Mouse (Mus musculus) lung, embryonic 14.5 days (tissue): Measurements from ENCODE around the gene Vars. TPM values are rescaled to one million over a fixed set of nuclear protein-coding genes. Genes with fewer than 3 reads are reported as not detected.
A peak's percentile ranks its signal among the peaks of the same experiment; 100 is the strongest.

Experiments used
- ATAC-seq: fragments of 200-750 bp; cut with Nextera tagmentation; 2 replicates; pipeline ENCODE4 v1.8.0; 2017; ENCODE audit warnings: mild to moderate bottlenecking, moderate TSS enrichment, moderate library complexity; ENCODE audit not compliant: insufficient read depth
- DNase-seq: peaks from one replicate; pipeline ENCODE4 v3.0.0-alpha.2; 2015
- H3K27ac ChIP-seq: fragments of 300-500 bp; sonication (generic); 2 replicates; pipeline ENCODE4 v1.5.1; 2014; ENCODE audit warnings: low read depth, mild to moderate bottlenecking, moderate library complexity
- H3K27me3 ChIP-seq: fragments of 300-500 bp; sonication (generic); 2 replicates; pipeline ENCODE4 v1.6.1; 2014; ENCODE audit warnings: low read length, control low read depth; ENCODE audit not compliant: insufficient read depth
- H3K36me3 ChIP-seq: fragments of 300-500 bp; sonication (generic); 2 replicates; pipeline ENCODE4 v1.6.1; 2014; ENCODE audit warnings: control low read depth; ENCODE audit not compliant: insufficient read depth
- H3K4me1 ChIP-seq: fragments of 300-500 bp; sonication (generic); 2 replicates; pipeline ENCODE4 v1.6.1; 2014; ENCODE audit warnings: antibody characterized with exemption, control low read depth; ENCODE audit not compliant: insufficient read depth
- H3K4me2 ChIP-seq: fragments of 300-500 bp; sonication (generic); 2 replicates; pipeline ENCODE4 v1.6.1; 2014; ENCODE audit warnings: mild to moderate bottlenecking
- H3K4me3 ChIP-seq: fragments of 300-500 bp; sonication (generic); 2 replicates; pipeline ENCODE4 v1.5.1; 2014; ENCODE audit warnings: low read depth, low read length
- H3K9ac ChIP-seq: fragments of 300-500 bp; sonication (generic); 2 replicates; pipeline ENCODE4 v1.6.1; 2014
- H3K9me3 ChIP-seq: fragments of 300-500 bp; sonication (generic); 2 replicates; pipeline ENCODE4 v1.6.1; 2016; ENCODE audit warnings: low read depth, low read length, control low read depth
- CTCF ChIP-seq: IDR thresholded peaks from 2 replicates; pipeline ENCODE4 v1.5.1; 2016; ENCODE audit warnings: antibody characterized with exemption, low read depth
- WGBS: fragments of 180-500 bp; shearing (Covaris S2); extraction: QIAGEN DNeasy Blood & Tissue Kit; methylation state at CpG from one replicate; pipeline ENCODE4 v1.1.7; 2014; 5-methylcytosine and 5-hydroxymethylcytosine counted together
- polyA plus RNA-seq: library from polyadenylated mRNA; unstranded; fragments of >200 nt; fragmentation: Nextera tagmentation; extraction: Ambion mirVana; gene quantifications from 2 replicates; pipeline ENCODE4 v1.2.1, GENCODE M21; 2014

The Vars gene
- polyA plus RNA-seq, 1 experiment from 2014 or later = 161 TPM

DNA sequence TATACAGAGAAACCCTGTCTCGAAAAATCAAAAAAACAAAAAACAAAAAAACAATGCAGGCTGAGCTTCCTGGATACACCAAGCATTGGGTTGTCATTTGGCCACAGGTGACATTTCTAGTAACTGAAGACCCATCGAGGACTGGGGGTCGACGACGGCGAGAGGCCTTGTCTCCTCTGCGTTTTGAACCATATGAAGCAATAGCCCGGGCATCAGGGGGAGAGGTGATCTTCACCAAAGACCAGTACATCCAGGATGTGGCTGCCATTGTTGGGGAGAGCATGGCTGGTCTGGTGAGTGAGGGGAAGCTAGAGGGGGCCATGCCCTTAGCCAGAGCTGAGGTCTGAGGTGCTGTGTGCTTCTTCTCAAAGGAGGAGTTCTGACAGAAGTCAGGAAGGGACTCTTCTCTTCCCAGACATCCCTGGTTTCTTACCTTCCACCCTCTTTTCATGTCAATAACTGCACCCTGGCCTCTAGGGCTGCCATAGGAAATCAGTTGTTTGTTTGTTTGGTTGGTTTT, 21.8 kb downstream of the Vars start:
- Histone ChIP-seq H3K27ac (no peak overlapping the region), H3K27me3 (no peaks in the 10 kb centered on the region), H3K4me2 (no peak overlapping the region), H3K9me3 (no peaks in the 10 kb centered on the region), H3K9ac (no peak overlapping the region), H3K4me3 (no peak overlapping the region), H3K4me1 (peaks cover 4% of the 10 kb centered on the region; the same call in 1 of the 2 replicates), H3K36me3 (0 out of 2 replicates have a peak, but pooled peaks cover 2% of the 10 kb centered on the region)
- WGBS = 90% methylated on average over 8 of the region's 8 CpGs
- no peak for TF ChIP-seq CTCF
- no peak for DNase-seq
- no peak for ATAC-seq

DNA sequence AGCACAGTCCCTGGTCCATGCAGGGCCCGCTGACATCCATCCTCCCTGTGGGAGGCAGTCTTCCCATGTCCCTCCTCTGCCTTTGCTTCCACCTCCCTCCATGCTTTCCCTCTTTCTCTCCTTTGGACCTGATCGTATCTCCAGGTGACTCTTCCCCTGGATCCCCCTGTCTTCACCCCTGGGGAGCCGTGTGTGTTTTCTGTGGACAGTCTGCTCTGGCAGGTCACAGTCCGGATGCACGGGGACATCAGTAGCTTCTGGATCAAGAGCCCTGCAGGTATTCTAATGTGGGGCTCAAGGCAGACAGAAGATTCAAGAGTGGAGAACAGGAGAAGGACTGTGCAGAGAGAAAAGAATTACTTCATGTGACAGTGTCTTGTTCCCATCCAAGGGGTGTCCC, 22.4 kb downstream of the Vars start:
- Histone ChIP-seq H3K36me3 (no peaks in the 10 kb centered on the region), H3K9ac (no peak overlapping the region), H3K4me1 (peaks cover 4% of the 10 kb centered on the region; the same call in 1 of the 2 replicates), H3K4me2 (no peak overlapping the region), H3K27ac (no peak overlapping the region), H3K9me3 (no peaks in the 10 kb centered on the region), H3K4me3 (no peak overlapping the region), H3K27me3 (no peaks in the 10 kb centered on the region)
- WGBS = 73% methylated on average over 5 of the region's 5 CpGs
- DNase-seq = no peak
- no peak for ATAC-seq
- no peak for TF ChIP-seq CTCF

GRCm38 (mm10) chr17:35023756-35024155, 23.0 kb downstream of the Vars start:
- no peak for ATAC-seq
- H3K36me3 ChIP-seq = no peaks in the 10 kb centered on the region
- H3K4me3 ChIP-seq = no peak overlapping the region
- H3K4me1 ChIP-seq = peaks cover 4% of the 10 kb centered on the region; the same call in 1 of the 2 replicates
- 68% methylated on average over 4 of the region's 4 CpGs for WGBS
- H3K4me2 ChIP-seq = no peak overlapping the region
- no peak overlapping the region for H3K9ac ChIP-seq
- H3K9me3 ChIP-seq = no peaks in the 10 kb centered on the region
- TF ChIP-seq CTCF = no peak
- no peak overlapping the region for H3K27ac ChIP-seq
- no peaks in the 10 kb centered on the region for H3K27me3 ChIP-seq
- DNase-seq = no peak

DNA sequence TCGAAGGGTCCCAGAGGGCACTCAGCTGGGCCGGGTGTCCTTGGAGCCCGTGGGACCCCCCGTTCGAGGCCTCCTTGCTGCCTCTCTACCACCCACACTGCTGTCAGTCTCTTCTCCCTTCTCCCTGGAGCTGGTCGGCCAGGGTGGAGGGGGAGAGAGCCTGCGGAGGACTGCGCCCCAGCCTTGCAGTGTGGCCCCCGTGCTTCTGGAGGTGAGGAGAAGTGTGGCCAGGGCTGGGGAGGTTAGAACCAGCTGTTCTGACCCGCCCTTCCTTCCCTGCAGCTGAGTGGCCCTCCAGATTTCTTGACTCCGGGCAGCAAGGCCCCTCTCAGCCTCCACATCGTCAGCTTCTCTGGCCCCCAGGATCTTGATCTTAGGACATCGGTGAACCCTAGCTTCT, 23.5 kb downstream of the Vars start:
- Histone ChIP-seq H3K9me3 (no peaks in the 10 kb centered on the region), H3K27ac (no peak overlapping the region), H3K4me2 (no peak overlapping the region), H3K9ac (no peak overlapping the region), H3K27me3 (no peaks in the 10 kb centered on the region), H3K4me3 (no peak overlapping the region), H3K36me3 (no peaks in the 10 kb centered on the region), H3K4me1 (peaks cover 4% of the 10 kb centered on the region; the same call in 1 of the 2 replicates)
- ATAC-seq = no peak
- 46% methylated on average over 13 of the region's 13 CpGs for WGBS
- no peak for DNase-seq
- TF ChIP-seq CTCF = no peak

GRCm38 (mm10) chr17:35024691-35025488, 24.1 kb downstream of the Vars start:
- Histone ChIP-seq H3K27me3 (no peaks in the 10 kb centered on the region), H3K4me2 (no peak overlapping the region), H3K9ac (no peak overlapping the region), H3K4me1 (peaks cover 4% of the 10 kb centered on the region; the same call in 1 of the 2 replicates), H3K4me3 (no peak overlapping the region), H3K9me3 (no peaks in the 10 kb centered on the region), H3K27ac (no peak overlapping the region), H3K36me3 (no peaks in the 10 kb centered on the region)
- TF ChIP-seq CTCF = no peak
- WGBS = 60% methylated on average over 7 of the region's 10 CpGs
- no peak for ATAC-seq
- no peak for DNase-seq

- DNase-seq (no peak), ATAC-seq (no peak)
- H3K4me1 ChIP-seq = peaks cover 4% of the 10 kb centered on the region; the same call in 1 of the 2 replicates
- H3K4me3 ChIP-seq = no peak overlapping the region
- TF ChIP-seq CTCF = no peak
- no peaks in the 10 kb centered on the region for H3K27me3 ChIP-seq
- H3K27ac ChIP-seq = 0 out of 2 replicates have a peak overlapping the region, but pooled peaks have one; percentile 2
- H3K9ac ChIP-seq = no peak overlapping the region
- no peak overlapping the region; the same call in 1 of the 2 replicates for H3K4me2 ChIP-seq
- H3K9me3 ChIP-seq = no peaks in the 10 kb centered on the region
- WGBS = 77% methylated on average over 5 of the region's 5 CpGs
- H3K36me3 ChIP-seq = no peaks in the 10 kb centered on the region
Observed at GRCm38 (mm10) chr17:35026206-35026605, 25.4 kb downstream of the Vars start.
